ENCODE assay signal across 8 mouse cellular contexts in genomic region chr11:37235914-37236600, GRCm38 (mm10). TPM values are rescaled to one million over a fixed set of nuclear protein-coding genes. Genes with fewer than 3 reads are reported as not detected.
DNase-seq lines count a peak whose midpoint lies in the region; ATAC-seq and TF ChIP-seq lines count a peak whose summit lies in the region.

TSS of gene Tenm2 (minus strand) at chr11:37235964.

- H3K9me3 ChIP-seq in ES-E14 (ENCODE audit: control insufficient read depth, insufficient read depth, low read depth, low read length): no peaks in the 10 kb centered on the region
- no peaks in the 10 kb centered on the region for H3K9me3 ChIP-seq in embryonic facial prominence, embryonic 13.5 days
- no peaks in the 10 kb centered on the region for H3K9me3 ChIP-seq in hindbrain, embryonic 10.5 days
- H3K9me3 ChIP-seq in midbrain, embryonic 16.5 days (replicated peaks; ENCODE audit: control insufficient read depth, low read length, poor library complexity, severe bottlenecking): no peaks in the 10 kb centered on the region

- H3K4me2 ChIP-seq in embryonic facial prominence, embryonic 13.5 days: peak within 1 kb of the TSS; percentile 80
- H3K4me2 ChIP-seq in midbrain, embryonic 16.5 days (ENCODE audit: low read length): peak within 1 kb of the TSS; percentile 76

- under 1% methylated on average over 59 of the region's 59 CpGs for WGBS in embryonic facial prominence, embryonic 13.5 days
- WGBS in hindbrain, embryonic 10.5 days: under 1% methylated on average over 59 of the region's 59 CpGs
- WGBS in midbrain, embryonic 16.5 days: under 1% methylated on average over 58 of the region's 59 CpGs

- H3K27ac ChIP-seq in ES-E14 (ENCODE audit: insufficient read depth, low read depth, low read length, poor library complexity, severe bottlenecking): no peak within 1 kb of the TSS
- peak within 1 kb of the TSS; percentile 88 for H3K27ac ChIP-seq in embryonic facial prominence, embryonic 13.5 days
- H3K27ac ChIP-seq in hindbrain, embryonic 10.5 days: peak within 1 kb of the TSS; percentile 91
- peak within 1 kb of the TSS; percentile 100 for H3K27ac ChIP-seq in midbrain, embryonic 16.5 days (ENCODE audit: low read length)

- H3K9ac ChIP-seq in ES-E14 (ENCODE audit: insufficient read depth, low read depth, low read length, poor library complexity, severe bottlenecking): peak within 1 kb of the TSS; percentile 65
- peak within 1 kb of the TSS; percentile 79 for H3K9ac ChIP-seq in embryonic facial prominence, embryonic 13.5 days
- peak within 1 kb of the TSS; percentile 81 for H3K9ac ChIP-seq in midbrain, embryonic 16.5 days (ENCODE audit: low read depth, low read length)

- intact Hi-C loops in left cerebral cortex, postnatal 25 days (cut with DNase I): loop anchor here (5.0 to 10.0 kb wide), 3 partner anchors 199 to 559 kb away; no protein-coding TSS in a partner anchor

- peak within 1 kb of the TSS; percentile 89 to 94 for H3K4me3 ChIP-seq in ES-E14 (ENCODE audit: insufficient read depth in 1 of 2, low read depth in 1 of 2, low read length in 2 of 2, poor library complexity in 1 of 2, severe bottlenecking in 1 of 2)
- peak within 1 kb of the TSS; percentile 69 for H3K4me3 ChIP-seq in embryonic facial prominence, embryonic 13.5 days
- peak within 1 kb of the TSS; percentile 74 for H3K4me3 ChIP-seq in hindbrain, embryonic 10.5 days
- H3K4me3 ChIP-seq in midbrain, embryonic 16.5 days (ENCODE audit: low read depth, low read length): peak within 1 kb of the TSS; percentile 67

- DNase-seq in ES-E14 (ENCODE audit: low read depth, low spot score): peak; percentile 30
- DNase-seq in adrenal gland, postnatal 25 days: peak; percentile 28
- peak; percentile 80 for DNase-seq in hindbrain, embryonic 10.5 days (ENCODE audit: low spot score)
- DNase-seq in left cerebral cortex, postnatal 25 days (ENCODE audit: low spot score in 2 of 2): peak; percentile 83
- DNase-seq in testis, postnatal 14 days (ENCODE audit: low spot score): peak; percentile 6
- no peak for DNase-seq in spleen, postnatal 14 days (ENCODE audit: low spot score in 2 of 2)

- H3K36me3 ChIP-seq in ES-E14 (ENCODE audit: control insufficient read depth, insufficient read depth, low read length, poor library complexity, severe bottlenecking): no peaks in the 10 kb centered on the region
- no peaks in the 10 kb centered on the region for H3K36me3 ChIP-seq in embryonic facial prominence, embryonic 13.5 days
- H3K36me3 ChIP-seq in hindbrain, embryonic 10.5 days: no peaks in the 10 kb centered on the region
- no peaks in the 10 kb centered on the region for H3K36me3 ChIP-seq in midbrain, embryonic 16.5 days (ENCODE audit: control insufficient read depth, insufficient read depth, low read length)

- no peaks in the 10 kb centered on the region for H3K4me1 ChIP-seq in ES-E14 (ENCODE audit: control insufficient read depth in 2 of 2, insufficient read depth in 2 of 2, low read length in 2 of 2, poor library complexity in 1 of 2)
- peaks cover 14% of the 10 kb centered on the region for H3K4me1 ChIP-seq in embryonic facial prominence, embryonic 13.5 days
- H3K4me1 ChIP-seq in hindbrain, embryonic 10.5 days (replicated peaks): peaks cover 13% of the 10 kb centered on the region
- peaks cover 16% of the 10 kb centered on the region for H3K4me1 ChIP-seq in midbrain, embryonic 16.5 days (ENCODE audit: control insufficient read depth, insufficient read depth, low read length)

- H3K27me3 ChIP-seq in embryonic facial prominence, embryonic 13.5 days: peaks cover 41% of the 10 kb centered on the region
- H3K27me3 ChIP-seq in hindbrain, embryonic 10.5 days (ENCODE audit: insufficient read depth, poor library complexity, severe bottlenecking): peaks cover 33% of the 10 kb centered on the region
- H3K27me3 ChIP-seq in midbrain, embryonic 16.5 days (ENCODE audit: control insufficient read depth, insufficient read depth, low read depth, low read length): no peaks in the 10 kb centered on the region

- in situ Hi-C loops in ES-E14 (cut with MboI; ENCODE audit: low sequenced_read_pairs in 2 of 2, unreplicated experiment in 2 of 2): no loop called here

- peak; percentile 90 for ATAC-seq in embryonic facial prominence, embryonic 13.5 days (ENCODE audit: insufficient number of reproducible peaks, insufficient read depth, low FRiP score, low TSS enrichment, low read depth)
- ATAC-seq in midbrain, embryonic 16.5 days: peak; percentile 96

TF ChIP-seq in ES-E14, 5 proteins besides CTCF, POLR2A, EP300 and RAD21:
- TF ChIP-seq HCFC1 (IDR thresholded peaks at IDR 0.05; ENCODE audit: borderline replicate concordance, insufficient read depth, low read length): no peak
- no peak for TF ChIP-seq ZC3H11A (IDR thresholded peaks at IDR 0.05; ENCODE audit: borderline replicate concordance, low read depth, low read length)
- TF ChIP-seq ZNF384 (IDR thresholded peaks at IDR 0.05; ENCODE audit: low read depth, low read length): no peak
- TF ChIP-seq CHD2 (IDR thresholded peaks at IDR 0.05; ENCODE audit: low read depth, low read length): no peak
- no peak for TF ChIP-seq MAFK (IDR thresholded peaks at IDR 0.05; ENCODE audit: insufficient read depth, low read depth, low read length)

RNA-seq across cellular contexts. Expression of gene Tenm2, which starts in this region (rescaled TPM):
- total RNA-seq in ES-E14 (2012; rRNA removed): 0.04 TPM in 1 of 2 replicates, not detected in the other
- 0.85 and 1.1 TPM in 2 replicates for total RNA-seq in adrenal gland, postnatal 25 days (2021)
- polyA plus RNA-seq in embryonic facial prominence, embryonic 13.5 days (2015; fragmentation: Nextera tagmentation; extraction: Ambion mirVana): 5.1 and 8.3 TPM in 2 replicates
- 4.9 and 8.1 TPM in 2 replicates for polyA plus RNA-seq in hindbrain, embryonic 10.5 days (2016; fragmentation: Nextera tagmentation; extraction: Ambion mirVana)
- 10 to 100 TPM; 73.5 to 92.9 TPM for total RNA-seq in left cerebral cortex, postnatal 25 days (2021)
- polyA plus RNA-seq in midbrain, embryonic 16.5 days (2015; fragmentation: Nextera tagmentation; extraction: Ambion mirVana): 77.0 and 91.2 TPM in 2 replicates

Comparison
In these comparisons a context has a peak if more than half of its experiments do, and no peak if none do; other contexts are left out.
1. RNA of gene Tenm2 (total RNA-seq): 73.5 to 92.9 TPM in left cerebral cortex, postnatal 25 days; 0.85 to 1.1 TPM in adrenal gland, postnatal 25 days and 0.04 TPM in ES-E14; every median in the first group is over 10 times any median in the second.
2. Peak in DNase-seq, H3K4me3 ChIP-seq and H3K9ac ChIP-seq in ES-E14; RNA of the gene not detected or under 1 TPM.
3. DNase-seq: peak in adrenal gland, postnatal 25 days (single experiment), hindbrain, embryonic 10.5 days (single experiment), left cerebral cortex, postnatal 25 days (2 of 2) and testis, postnatal 14 days (single experiment); none in spleen, postnatal 14 days (0 of 2).
4. Peak in every context shown above with its lines, with median percentiles within 50 percentile points of each other: H3K4me3 ChIP-seq and H3K9ac ChIP-seq.